7 mouse cellular contexts compared by ENCODE assay signal in genomic region chr5:137747326-137747961, GRCm38 (mm10). TPM values are rescaled to one million over a fixed set of nuclear protein-coding genes. Genes with fewer than 3 reads are reported as not detected.
DNase-seq lines count a peak whose midpoint lies in the region; ATAC-seq lines count a peak whose summit lies in the region.

No protein-coding gene starts in this region.

- ATAC-seq in embryonic facial prominence, embryonic 12.5 days (ENCODE audit: insufficient number of reproducible peaks, insufficient read depth, low FRiP score, low TSS enrichment): no peak
- no peak for ATAC-seq in limb, embryonic 13.5 days (ENCODE audit: low FRiP score, low read depth)
- ATAC-seq in midbrain, embryonic 13.5 days: 0 out of 2 replicates have a peak, but pooled peaks have one; percentile 2

- peaks cover 22% of the 10 kb centered on the region for H3K4me1 ChIP-seq in embryonic facial prominence, embryonic 12.5 days
- peaks cover 29% of the 10 kb centered on the region for H3K4me1 ChIP-seq in limb, embryonic 13.5 days
- peaks cover 44% of the 10 kb centered on the region for H3K4me1 ChIP-seq in midbrain, embryonic 13.5 days (replicated peaks)

- H3K27me3 ChIP-seq in embryonic facial prominence, embryonic 12.5 days: no peaks in the 10 kb centered on the region
- no peaks in the 10 kb centered on the region for H3K27me3 ChIP-seq in limb, embryonic 13.5 days
- no peaks in the 10 kb centered on the region for H3K27me3 ChIP-seq in midbrain, embryonic 13.5 days

- intact Hi-C loops in heart, postnatal 14 days (cut with DNase I): loop anchor here (2.0 to 5.0 kb wide), 2 partner anchors 63 to 215 kb away; partner anchors contain the start of genes Agfg2, Epo and Gnb2

- H3K9ac ChIP-seq in embryonic facial prominence, embryonic 12.5 days: peak overlapping the region; percentile 78
- peak overlapping the region; percentile 90 for H3K9ac ChIP-seq in limb, embryonic 13.5 days
- peak overlapping the region; percentile 83 for H3K9ac ChIP-seq in midbrain, embryonic 13.5 days (replicated peaks)

- peak; percentile 70 for DNase-seq in CD4-positive, CD25-positive, alpha-beta regulatory T cell, adult 2 months (ENCODE audit: low read depth, low spot score)
- peak; percentile 35 for DNase-seq in adipocyte (ENCODE audit: low spot score)
- DNase-seq in heart, postnatal 14 days: peak; percentile 62 to 64
- DNase-seq in thymus, postnatal 0 days (ENCODE audit: low spot score): peak; percentile 79

- peaks cover 19% of the 10 kb centered on the region for H3K36me3 ChIP-seq in embryonic facial prominence, embryonic 12.5 days
- peaks cover 26% of the 10 kb centered on the region for H3K36me3 ChIP-seq in limb, embryonic 13.5 days
- peaks cover 19% of the 10 kb centered on the region for H3K36me3 ChIP-seq in midbrain, embryonic 13.5 days

- H3K4me2 ChIP-seq in embryonic facial prominence, embryonic 12.5 days (replicated peaks): peak overlapping the region; percentile 100
- peak overlapping the region; percentile 99 for H3K4me2 ChIP-seq in limb, embryonic 13.5 days (replicated peaks)
- H3K4me2 ChIP-seq in midbrain, embryonic 13.5 days (replicated peaks): peak overlapping the region; percentile 99

- 4% methylated on average over 22 of the region's 26 CpGs for WGBS in embryonic facial prominence, embryonic 12.5 days
- 2% methylated on average over 26 of the region's 26 CpGs for WGBS in limb, embryonic 13.5 days
- WGBS in midbrain, embryonic 13.5 days: 4% methylated on average over 26 of the region's 26 CpGs

- H3K9me3 ChIP-seq in embryonic facial prominence, embryonic 12.5 days: no peaks in the 10 kb centered on the region
- H3K9me3 ChIP-seq in limb, embryonic 13.5 days: no peaks in the 10 kb centered on the region
- no peaks in the 10 kb centered on the region for H3K9me3 ChIP-seq in midbrain, embryonic 13.5 days

- peak overlapping the region; percentile 85 for H3K4me3 ChIP-seq in embryonic facial prominence, embryonic 12.5 days
- peak overlapping the region; percentile 83 for H3K4me3 ChIP-seq in limb, embryonic 13.5 days
- H3K4me3 ChIP-seq in midbrain, embryonic 13.5 days (replicated peaks): peak overlapping the region; percentile 65

- peak overlapping the region; percentile 95 for H3K27ac ChIP-seq in embryonic facial prominence, embryonic 12.5 days
- H3K27ac ChIP-seq in limb, embryonic 13.5 days: peak overlapping the region; percentile 97
- H3K27ac ChIP-seq in midbrain, embryonic 13.5 days: peak overlapping the region; percentile 93; the same call in 1 of the 2 replicates

RNA-seq across cellular contexts. Expression of gene Tsc22d4, which starts 1.9 kb away (rescaled TPM):
- 129 and 133 TPM in 2 replicates for polyA plus RNA-seq in embryonic facial prominence, embryonic 12.5 days (2016; fragmentation: Nextera tagmentation; extraction: Ambion mirVana)
- 100 to 1,000 TPM; 287 to 312 TPM for total RNA-seq in heart, postnatal 14 days (2021)
- 128 and 134 TPM in 2 replicates for polyA plus RNA-seq in limb, embryonic 13.5 days (2015; fragmentation: Nextera tagmentation; extraction: Ambion mirVana)
- polyA plus RNA-seq in midbrain, embryonic 13.5 days (2015; fragmentation: Nextera tagmentation; extraction: Ambion mirVana): 44.2 and 54.0 TPM in 2 replicates
- polyA plus RNA-seq in thymus, postnatal 0 days (2015; fragmentation: Nextera tagmentation; extraction: Ambion mirVana): 353 and 419 TPM in 2 replicates

RNA-seq across cellular contexts. Expression of gene Nyap1, which starts 6.0 kb away (rescaled TPM):
- polyA plus RNA-seq in embryonic facial prominence, embryonic 12.5 days (2016; fragmentation: Nextera tagmentation; extraction: Ambion mirVana): 3.7 and 4.6 TPM in 2 replicates
- 1 to 10 TPM; 1.4 to 1.8 TPM for total RNA-seq in heart, postnatal 14 days (2021)
- 2.9 and 4.0 TPM in 2 replicates for polyA plus RNA-seq in limb, embryonic 13.5 days (2015; fragmentation: Nextera tagmentation; extraction: Ambion mirVana)
- polyA plus RNA-seq in midbrain, embryonic 13.5 days (2015; fragmentation: Nextera tagmentation; extraction: Ambion mirVana): 39.9 and 42.3 TPM in 2 replicates
- 7.2 and 8.8 TPM in 2 replicates for polyA plus RNA-seq in thymus, postnatal 0 days (2015; fragmentation: Nextera tagmentation; extraction: Ambion mirVana)

RNA-seq across cellular contexts. Expression of gene Ppp1r35, which starts 31.2 kb away (rescaled TPM):
- 51.3 and 51.9 TPM in 2 replicates for polyA plus RNA-seq in embryonic facial prominence, embryonic 12.5 days (2016; fragmentation: Nextera tagmentation; extraction: Ambion mirVana)
- 10 to 100 TPM; 13.9 to 14.0 TPM for total RNA-seq in heart, postnatal 14 days (2021)
- polyA plus RNA-seq in limb, embryonic 13.5 days (2015; fragmentation: Nextera tagmentation; extraction: Ambion mirVana): 26.5 and 27.2 TPM in 2 replicates
- polyA plus RNA-seq in midbrain, embryonic 13.5 days (2015; fragmentation: Nextera tagmentation; extraction: Ambion mirVana): 43.4 and 48.9 TPM in 2 replicates
- 69.4 and 69.6 TPM in 2 replicates for polyA plus RNA-seq in thymus, postnatal 0 days (2015; fragmentation: Nextera tagmentation; extraction: Ambion mirVana)

RNA-seq across cellular contexts. Expression of gene Mepce, which starts 40.0 kb away (rescaled TPM):
- polyA plus RNA-seq in embryonic facial prominence, embryonic 12.5 days (2016; fragmentation: Nextera tagmentation; extraction: Ambion mirVana): 14.5 and 15.8 TPM in 2 replicates
- 10 to 100 TPM; 32.7 to 33.0 TPM for total RNA-seq in heart, postnatal 14 days (2021)
- polyA plus RNA-seq in limb, embryonic 13.5 days (2015; fragmentation: Nextera tagmentation; extraction: Ambion mirVana): 11.7 and 11.8 TPM in 2 replicates
- polyA plus RNA-seq in midbrain, embryonic 13.5 days (2015; fragmentation: Nextera tagmentation; extraction: Ambion mirVana): 10.6 and 11.0 TPM in 2 replicates
- 13.1 and 17.2 TPM in 2 replicates for polyA plus RNA-seq in thymus, postnatal 0 days (2015; fragmentation: Nextera tagmentation; extraction: Ambion mirVana)

RNA-seq across cellular contexts. Expression of gene Zcwpw1, which starts 40.2 kb away (rescaled TPM):
- 38.2 and 39.3 TPM in 2 replicates for polyA plus RNA-seq in embryonic facial prominence, embryonic 12.5 days (2016; fragmentation: Nextera tagmentation; extraction: Ambion mirVana)
- 1 to 10 TPM; 1.1 to 1.3 TPM for total RNA-seq in heart, postnatal 14 days (2021)
- 35.3 and 36.0 TPM in 2 replicates for polyA plus RNA-seq in limb, embryonic 13.5 days (2015; fragmentation: Nextera tagmentation; extraction: Ambion mirVana)
- 10.9 and 12.0 TPM in 2 replicates for polyA plus RNA-seq in midbrain, embryonic 13.5 days (2015; fragmentation: Nextera tagmentation; extraction: Ambion mirVana)
- polyA plus RNA-seq in thymus, postnatal 0 days (2015; fragmentation: Nextera tagmentation; extraction: Ambion mirVana): 17.7 and 18.6 TPM in 2 replicates
